Mouse (Mus musculus) limb, embryonic 14.5 days (tissue): Measurements from ENCODE around the gene Apc2. TPM values are rescaled to one million over a fixed set of nuclear protein-coding genes. Genes with fewer than 3 reads are reported as not detected.

Experiments
- ATAC-seq: fragments of 200-750 bp; cut with Nextera tagmentation; 2 replicates; pipeline ENCODE4 v1.8.0; 2017; ENCODE audit warnings: low read depth, moderate number of reproducible peaks, moderate TSS enrichment; ENCODE audit not compliant: low FRiP score
- DNase-seq: peaks from one replicate; pipeline ENCODE4 v3.0.0-alpha.2; 2015; ENCODE audit warnings: low spot score
- H3K27ac ChIP-seq: fragments of 300-500 bp; sonication (generic); replicated peaks from 2 replicates; pipeline ENCODE4 v1.5.1; 2014; ENCODE audit warnings: low read depth, mild to moderate bottlenecking, low read length, moderate library complexity, mixed read lengths
- H3K27me3 ChIP-seq: fragments of 300-500 bp; sonication (generic); 2 replicates; pipeline ENCODE4 v1.6.1; 2014; ENCODE audit warnings: low read length, mixed read lengths; ENCODE audit not compliant: control insufficient read depth, insufficient read depth
- H3K36me3 ChIP-seq: fragments of 300-500 bp; sonication (generic); 2 replicates; pipeline ENCODE4 v1.6.1; 2014; ENCODE audit warnings: mild to moderate bottlenecking, low read length, moderate library complexity, mixed read lengths; ENCODE audit not compliant: control insufficient read depth, insufficient read depth
- H3K4me1 ChIP-seq: fragments of 300-500 bp; sonication (generic); 2 replicates; pipeline ENCODE4 v1.6.1; 2014; ENCODE audit warnings: antibody characterized with exemption, low read length, mixed read lengths; ENCODE audit not compliant: control insufficient read depth, insufficient read depth
- H3K4me2 ChIP-seq: fragments of 300-500 bp; sonication (generic); replicated peaks from 2 replicates; pipeline ENCODE4 v1.6.1; 2014; ENCODE audit warnings: low read depth, mild to moderate bottlenecking, low read length, moderate library complexity; ENCODE audit not compliant: severe bottlenecking
- H3K4me3 ChIP-seq: fragments of 300-500 bp; sonication (generic); replicated peaks from 2 replicates; pipeline ENCODE4 v1.5.1; 2014; ENCODE audit warnings: low read length
- H3K9ac ChIP-seq: fragments of 300-500 bp; sonication (generic); 2 replicates; pipeline ENCODE4 v1.6.1; 2014; ENCODE audit warnings: mild to moderate bottlenecking, low read depth, low read length, moderate library complexity; ENCODE audit not compliant: severe bottlenecking
- H3K9me3 ChIP-seq: fragments of 300-500 bp; sonication (generic); 2 replicates; pipeline ENCODE4 v1.6.1; 2016; ENCODE audit warnings: low read length; ENCODE audit not compliant: control insufficient read depth
- POLR2A ChIP-seq: fragments of 200-500 bp; IDR thresholded peaks from 2 replicates; pipeline ENCODE4 v1.8.0; 2012; ENCODE audit warnings: inconsistent platforms, mild to moderate bottlenecking, moderate library complexity, borderline replicate concordance; ENCODE audit not compliant: insufficient read depth, insufficient read length; ENCODE audit errors: extremely low read depth
- WGBS: fragments of 180-500 bp; shearing (Covaris S2); extraction: QIAGEN DNeasy Blood & Tissue Kit; methylation state at CpG from one replicate; pipeline ENCODE4 v1.1.7; 2014; 5-methylcytosine and 5-hydroxymethylcytosine counted together
- polyA plus RNA-seq, 2 experiments: library from polyadenylated mRNA; depleted of rRNA in 1 of 2; stranded (reverse) in 1 of 2; unstranded in 1 of 2; fragments of >200 nt; fragmentation: Nextera tagmentation in 1 of 2; extraction: Ambion mirVana in 1 of 2; gene quantifications; 2 replicates each; pipeline versions ENCODE4 v1.2.1 to v1.2.3; 2012 to 2014

The Apc2 gene
- polyA plus RNA-seq, 2 experiments = 1.5 to 2.5 TPM

- H3K4me1 ChIP-seq = peaks cover 9% of the 10 kb centered on the region
- no peak overlapping the region for H3K4me3 ChIP-seq
- no peak for ATAC-seq
- DNase-seq = no peak
- WGBS = 30% methylated on average over 11 of the region's 11 CpGs
- no peak overlapping the region for H3K4me2 ChIP-seq
- TF ChIP-seq POLR2A = no peak
- H3K27me3 ChIP-seq = peaks cover 60% of the 10 kb centered on the region
- no peaks in the 10 kb centered on the region for H3K36me3 ChIP-seq
- H3K9ac ChIP-seq = no peak overlapping the region
- no peak overlapping the region for H3K27ac ChIP-seq
- H3K9me3 ChIP-seq = no peaks in the 10 kb centered on the region
Measured at GRCm38 (mm10) chr10:80300672-80301181, 5.0 kb downstream of the Apc2 start.

DNA sequence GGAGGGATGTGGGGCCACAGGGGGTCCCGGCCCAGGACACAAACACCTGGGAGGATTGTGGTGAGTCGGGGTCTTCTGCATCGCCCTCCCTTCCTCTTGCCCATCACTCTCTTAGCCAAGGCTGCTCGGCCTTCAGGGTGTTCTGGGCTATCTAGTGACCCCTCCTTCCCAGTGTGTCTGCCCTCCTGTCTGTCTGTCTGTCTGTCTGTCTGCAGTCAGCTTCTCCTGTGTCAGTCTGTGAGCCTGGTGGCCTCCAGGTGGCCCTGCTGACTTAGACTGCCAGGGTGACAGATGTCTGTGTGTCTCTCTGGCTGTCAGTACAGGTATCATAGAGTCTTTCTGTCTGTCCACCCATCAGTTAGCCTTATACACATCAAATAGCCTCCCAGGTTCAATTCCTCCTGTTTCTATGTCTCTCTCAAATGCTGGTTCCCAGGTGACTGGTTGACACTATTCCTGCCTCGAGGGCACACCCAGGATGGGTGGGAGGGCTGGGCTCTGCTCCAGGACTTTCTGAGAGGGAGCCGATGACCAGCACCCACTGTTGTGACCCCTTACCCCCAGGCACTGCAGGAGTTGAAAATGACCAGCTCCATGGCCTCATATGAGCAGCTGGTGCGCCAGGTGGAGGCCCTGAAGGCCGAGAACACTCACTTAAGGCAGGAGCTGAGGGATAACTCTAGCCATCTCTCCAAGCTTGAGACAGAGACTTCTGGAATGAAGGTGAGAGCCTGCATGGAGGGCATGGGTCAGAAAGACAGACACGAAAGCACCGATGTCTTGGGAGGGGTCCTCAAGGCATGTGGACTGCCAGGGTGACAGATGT, 5.7 kb downstream of the Apc2 start:
- no peaks in the 10 kb centered on the region for H3K9me3 ChIP-seq
- H3K9ac ChIP-seq = no peak overlapping the region
- 67% methylated on average over 8 of the region's 10 CpGs for WGBS
- no peaks in the 10 kb centered on the region for H3K36me3 ChIP-seq
- H3K27ac ChIP-seq = no peak overlapping the region
- DNase-seq (no peak), ATAC-seq (no peak)
- no peak overlapping the region for H3K4me3 ChIP-seq
- no peak for TF ChIP-seq POLR2A
- H3K4me1 ChIP-seq = peaks cover 4% of the 10 kb centered on the region
- H3K27me3 ChIP-seq = peaks cover 67% of the 10 kb centered on the region
- no peak overlapping the region for H3K4me2 ChIP-seq

- Histone ChIP-seq H3K9ac (no peak overlapping the region), H3K27me3 (peaks cover 67% of the 10 kb centered on the region), H3K27ac (no peak overlapping the region), H3K36me3 (no peaks in the 10 kb centered on the region), H3K4me1 (no peaks in the 10 kb centered on the region), H3K4me3 (no peak overlapping the region), H3K9me3 (no peaks in the 10 kb centered on the region), H3K4me2 (no peak overlapping the region; the same call in 1 of the 2 replicates)
- DNase-seq (no peak), ATAC-seq (no peak)
- WGBS = 44% methylated on average over 5 of the region's 5 CpGs
- TF ChIP-seq POLR2A = no peak
Measured at GRCm38 (mm10) chr10:80302082-80302355, 6.2 kb downstream of the Apc2 start.

DNA sequence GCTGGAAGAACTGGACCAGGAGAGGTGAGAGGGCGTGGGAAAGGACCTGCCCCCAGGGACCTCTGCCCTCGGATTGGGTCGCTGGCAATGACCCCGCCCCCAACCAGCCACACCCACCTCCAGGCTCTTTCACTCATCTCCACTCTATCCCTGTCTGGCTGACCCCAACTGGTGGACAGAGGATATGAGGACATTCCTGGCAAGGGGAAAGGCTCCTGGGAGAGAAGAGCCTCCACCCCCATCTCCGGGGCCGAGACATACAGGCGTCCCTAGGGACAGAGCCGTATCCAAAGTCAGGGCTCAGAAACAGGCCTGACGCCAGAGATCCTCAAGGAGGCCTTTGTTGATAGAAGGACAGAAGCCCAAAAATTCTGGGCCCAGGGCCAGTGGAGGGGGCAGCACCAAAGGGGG, 6.7 kb downstream of the Apc2 start:
- H3K36me3 ChIP-seq = no peaks in the 10 kb centered on the region
- no peak for TF ChIP-seq POLR2A
- no peak overlapping the region for H3K9ac ChIP-seq
- DNase-seq = no peak
- no peak overlapping the region; the same call in 1 of the 2 replicates for H3K4me2 ChIP-seq
- WGBS = 9% methylated on average over 9 of the region's 9 CpGs
- no peaks in the 10 kb centered on the region for H3K4me1 ChIP-seq
- H3K27ac ChIP-seq = no peak overlapping the region
- H3K4me3 ChIP-seq = no peak overlapping the region
- peaks cover 67% of the 10 kb centered on the region for H3K27me3 ChIP-seq
- H3K9me3 ChIP-seq = no peaks in the 10 kb centered on the region
- no peak for ATAC-seq

GRCm38 (mm10) chr10:80304458-80304857, 8.7 kb downstream of the Apc2 start:
- no peaks in the 10 kb centered on the region for H3K4me1 ChIP-seq
- H3K9ac ChIP-seq = no peak overlapping the region
- H3K4me3 ChIP-seq = no peak overlapping the region
- DNase-seq (no peak), ATAC-seq (no peak)
- H3K36me3 ChIP-seq = no peaks in the 10 kb centered on the region
- H3K9me3 ChIP-seq = no peaks in the 10 kb centered on the region
- H3K4me2 ChIP-seq = 0 out of 2 replicates have a peak overlapping the region, but pooled peaks have one; percentile 2
- peaks cover 53% of the 10 kb centered on the region for H3K27me3 ChIP-seq
- WGBS = 18% methylated on average over 12 of the region's 12 CpGs
- no peak overlapping the region for H3K27ac ChIP-seq
- no peak for TF ChIP-seq POLR2A
